Mouse (Mus musculus) G1E (cell line): ENCODE data around the gene Rasa4. TPM values are rescaled to one million over a fixed set of nuclear protein-coding genes. Genes with fewer than 3 reads are reported as not detected.
A peak's percentile ranks its signal among the peaks of the same experiment; 100 is the strongest.
"Not testable (repeated sequence)": the region's sequence is repeated elsewhere in the genome, so short reads cannot be mapped to it uniquely, and the experiment has no call there.

Experiments used
- ATAC-seq: 2 replicates; pipeline ENCODE4 v1.8.0; 2016; ENCODE audit warnings: mild to moderate bottlenecking; ENCODE audit not compliant: insufficient number of reproducible peaks, poor library complexity, low FRiP score, severe bottlenecking; ENCODE audit errors: extremely low read depth
- DNase-seq: peaks from one replicate; pipeline ENCODE4 v3.0.0; 2012; ENCODE audit warnings: low spot score
- H3K27me3 ChIP-seq: 2 replicates; pipeline ENCODE4 v1.6.1; 2012; ENCODE audit warnings: mild to moderate bottlenecking, low read length, inconsistent platforms; ENCODE audit not compliant: insufficient read depth
- H3K36me3 ChIP-seq: replicated peaks from 2 replicates; pipeline ENCODE3; 2012; ENCODE audit warnings: mild to moderate bottlenecking, inconsistent platforms
- H3K4me1 ChIP-seq: 2 replicates; pipeline ENCODE4 v1.6.1; 2012; ENCODE audit warnings: low read depth, low read length, inconsistent platforms, mixed read lengths; ENCODE audit not compliant: insufficient read depth
- H3K4me3 ChIP-seq: 2 replicates; pipeline ENCODE4 v1.5.1; 2012; ENCODE audit warnings: low read depth, mild to moderate bottlenecking, inconsistent platforms, low read length, moderate library complexity, mixed read lengths
- H3K9me3 ChIP-seq: replicated peaks from 2 replicates; pipeline ENCODE4 v1.6.1; 2012; ENCODE audit warnings: inconsistent platforms
- CTCF ChIP-seq: IDR thresholded peaks from 2 replicates; pipeline ENCODE4 v1.5.1; 2012; ENCODE audit warnings: low read depth, low read length, inconsistent platforms, mixed read lengths
- GATA1 ChIP-seq: IDR thresholded peaks from 2 replicates; pipeline ENCODE4 v1.6.1; 2012; ENCODE audit warnings: borderline replicate concordance, low read length, inconsistent platforms, mixed read lengths
- GATA2 ChIP-seq: IDR thresholded peaks from 2 replicates; pipeline ENCODE4 v1.6.1; 2012; ENCODE audit warnings: low read depth, low read length, inconsistent platforms, borderline replicate concordance
- POLR2AphosphoS5 ChIP-seq: IDR thresholded peaks from 2 replicates; pipeline ENCODE4 v1.6.1; 2012; ENCODE audit warnings: low read depth, low read length, inconsistent platforms; ENCODE audit not compliant: insufficient replicate concordance
- TAL1 ChIP-seq: conservative IDR thresholded peaks from 2 replicates; pipeline ENCODE4 v1.6.1; 2012; ENCODE audit warnings: low read depth, low read length, inconsistent platforms, mixed read lengths
- polyA plus RNA-seq: library from polyadenylated mRNA; stranded (reverse); fragments of >175 nt; gene quantifications from 2 replicates; pipeline ENCODE4 v1.2.3, GENCODE M21; 2012
- total RNA-seq, 2 experiments: library from RNA; stranded (forward) in 1 of 2; stranded (reverse) in 1 of 2; fragments of 200-1000 nt in 1 of 2; fragments of >200 nt in 1 of 2; fragmentation: Nextera tagmentation in 1 of 2; gene quantifications; 2 replicates each; pipeline ENCODE4 v1.2.3; 2014 to 2017

Gene Rasa4
- total and polyA plus RNA-seq, 3 experiments: 0.18 to 0.38 TPM; not detected in 1

- DNase-seq (no peak), ATAC-seq (no peak)
- Histone ChIP-seq H3K27me3 (peaks cover 56% of the 10 kb centered on the region), H3K36me3 (no peaks in the 10 kb centered on the region), H3K4me1 (peaks cover 19% of the 10 kb centered on the region), H3K4me3 (no peak overlapping the region), H3K9me3 (peaks cover 4% of the 10 kb centered on the region)
- peak; percentile 75 for TF ChIP-seq CTCF
- no peak for TF ChIP-seq GATA2
These were observed 20.8 kb downstream of the Rasa4 start for GRCm38 (mm10) chr5:136104511-136104910.

- H3K36me3 ChIP-seq: no peaks in the 10 kb centered on the region
- no peak for TF ChIP-seq GATA1
- TF ChIP-seq CTCF: no peak
- no peak for TF ChIP-seq POLR2AphosphoS5
- TF ChIP-seq GATA2: no peak
- TF ChIP-seq TAL1: no peak
- DNase-seq (no peak), ATAC-seq (no peak)
- H3K4me3 ChIP-seq: no peak overlapping the region
- H3K9me3 ChIP-seq: peaks cover 4% of the 10 kb centered on the region
- H3K27me3 ChIP-seq: peaks cover 62% of the 10 kb centered on the region
- H3K4me1 ChIP-seq: peaks cover 11% of the 10 kb centered on the region; the same call in 1 of the 2 replicates
These were observed 24.8 kb downstream of the Rasa4 start for GRCm38 (mm10) chr5:136108486-136108885.

GRCm38 (mm10) chr5:136109042-136109441 is 25.3 kb downstream of the Rasa4 start:
- H3K4me1 ChIP-seq: peaks cover 11% of the 10 kb centered on the region; the same call in 1 of the 2 replicates
- peaks cover 59% of the 10 kb centered on the region for H3K27me3 ChIP-seq
- no peaks in the 10 kb centered on the region for H3K36me3 ChIP-seq
- TF ChIP-seq TAL1 (no peak), GATA1 (no peak), GATA2 (no peak), CTCF (no peak), POLR2AphosphoS5 (no peak)
- H3K9me3 ChIP-seq: peaks cover 4% of the 10 kb centered on the region
- ATAC-seq (no peak), DNase-seq (no peak)
- no peak overlapping the region for H3K4me3 ChIP-seq

- Histone ChIP-seq H3K36me3 (peaks cover 12% of the 10 kb centered on the region), H3K27me3 (peaks cover 26% of the 10 kb centered on the region), H3K4me1 (peaks cover 38% of the 10 kb centered on the region)
- not testable (repeated sequence) for H3K9me3 ChIP-seq, H3K4me3 ChIP-seq, DNase-seq, ATAC-seq
These were observed 29.8 kb downstream of the Rasa4 start for GRCm38 (mm10) chr5:136113546-136113945.

- Histone ChIP-seq H3K27me3 (peaks cover 15% of the 10 kb centered on the region), H3K9me3 (no peaks in the 10 kb centered on the region), H3K4me3 (peak within 1 kb of the TSS; percentile 94), H3K36me3 (peaks cover 38% of the 10 kb centered on the region), H3K4me1 (peaks cover 50% of the 10 kb centered on the region)
- TF ChIP-seq GATA1 (no peak), POLR2AphosphoS5 (no peak), GATA2 (no peak), CTCF (peak; percentile 85)
- peak; percentile 98 for DNase-seq
- ATAC-seq: peak; percentile 93
These were observed 32.4 kb downstream of the Rasa4 start, which contains the start of gene Polr2j for GRCm38 (mm10) chr5:136115891-136116783. Gene Polr2j, plus strand, starts transcription at chr5:136116631.

GRCm38 (mm10) chr5:136116784-136117112 is 33.0 kb downstream of the Rasa4 start:
- no peaks in the 10 kb centered on the region for H3K9me3 ChIP-seq
- H3K4me1 ChIP-seq: peaks cover 55% of the 10 kb centered on the region
- ATAC-seq (no peak), DNase-seq (no peak)
- H3K27me3 ChIP-seq: peaks cover 10% of the 10 kb centered on the region; the same call in 1 of the 2 replicates
- H3K4me3 ChIP-seq: peak overlapping the region; percentile 94
- TF ChIP-seq GATA2 (no peak), POLR2AphosphoS5 (no peak), CTCF (no peak), GATA1 (no peak), TAL1 (no peak)
- peaks cover 44% of the 10 kb centered on the region for H3K36me3 ChIP-seq
